Mouse (Mus musculus) cortical plate, adult 2 months (tissue): ENCODE data around the gene Traf5. TPM values are rescaled to one million over a fixed set of nuclear protein-coding genes. Genes with fewer than 3 reads are reported as not detected.

Source experiments
- H3K27ac ChIP-seq: fragments of 200-500 bp; 2 replicates; pipeline ENCODE4 v1.5.1; 2012; ENCODE audit warnings: low read length, control low read depth, inconsistent platforms; ENCODE audit not compliant: insufficient read depth
- H3K4me1 ChIP-seq: fragments of 200-500 bp; 2 replicates; pipeline ENCODE4 v1.6.1; 2011; ENCODE audit warnings: low read length; ENCODE audit not compliant: control insufficient read depth, insufficient read depth
- H3K4me3 ChIP-seq: fragments of 200-500 bp; 2 replicates; pipeline ENCODE4 v1.5.1; 2011; ENCODE audit warnings: mild to moderate bottlenecking, low read length, control low read depth; ENCODE audit not compliant: insufficient read depth
- CTCF ChIP-seq: fragments of 200-500 bp; IDR thresholded peaks from 2 replicates; pipeline ENCODE4 v1.5.1; 2011; ENCODE audit warnings: mild to moderate bottlenecking, control low read depth, low read length; ENCODE audit not compliant: insufficient read depth; ENCODE audit errors: extremely low read depth
- POLR2A ChIP-seq: fragments of 200-500 bp; IDR thresholded peaks from 2 replicates; pipeline ENCODE4 v1.6.1; 2011; ENCODE audit warnings: mild to moderate bottlenecking, low read length, control low read depth; ENCODE audit not compliant: insufficient read depth; ENCODE audit errors: extremely low read depth
- polyA plus RNA-seq: library from polyadenylated mRNA; depleted of rRNA; stranded (reverse); fragments of >200 nt; gene quantifications from 2 replicates; pipeline ENCODE4 v1.2.3, GENCODE M21; 2012

Traf5 gene
- polyA plus RNA-seq, 1 experiment, result 9.5 TPM

DNA sequence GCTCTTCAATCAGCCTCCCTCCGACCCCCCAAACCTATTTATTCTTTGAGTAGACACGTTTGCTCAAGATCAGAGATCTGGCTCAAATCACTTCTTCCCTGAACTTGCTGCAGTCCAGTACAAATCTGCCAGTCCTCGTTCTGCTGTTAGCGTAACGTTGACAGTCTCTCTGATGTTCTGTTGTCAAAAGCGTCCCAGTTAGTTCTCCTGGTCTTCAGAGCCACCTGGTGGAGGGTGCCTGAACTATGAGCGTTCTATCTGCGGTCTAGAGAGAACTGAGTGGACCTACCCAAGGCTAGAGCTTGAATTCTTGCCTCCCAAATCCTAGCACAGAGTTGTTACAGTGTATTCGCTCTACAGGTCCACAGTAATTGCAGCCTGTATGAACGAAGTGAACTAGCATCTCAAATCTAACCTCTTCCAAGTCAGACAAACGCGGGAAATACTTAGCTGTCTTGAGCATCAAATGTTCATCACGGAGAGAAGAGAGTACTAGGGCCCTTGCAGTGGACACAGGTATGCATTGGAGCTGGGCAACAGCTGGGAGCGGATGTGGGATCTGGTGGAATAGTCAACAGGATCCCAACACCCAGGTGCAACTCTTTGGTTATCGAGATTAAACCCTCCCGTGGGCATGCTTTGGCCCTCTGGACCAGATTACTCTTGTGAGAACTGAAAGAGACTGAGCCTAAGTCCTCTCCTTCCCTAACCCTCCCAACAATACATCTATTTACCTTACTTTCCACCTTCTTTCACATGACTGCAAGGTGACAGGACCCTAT lies 711 bp upstream of the Traf5 start:
- TF ChIP-seq CTCF, result peak; percentile 97
- TF ChIP-seq POLR2A, result no peak
- no peak overlapping the region for H3K27ac ChIP-seq
- H3K4me3 ChIP-seq, result peak overlapping the region; percentile 65
- H3K4me1 ChIP-seq, result no peaks in the 10 kb centered on the region

DNA sequence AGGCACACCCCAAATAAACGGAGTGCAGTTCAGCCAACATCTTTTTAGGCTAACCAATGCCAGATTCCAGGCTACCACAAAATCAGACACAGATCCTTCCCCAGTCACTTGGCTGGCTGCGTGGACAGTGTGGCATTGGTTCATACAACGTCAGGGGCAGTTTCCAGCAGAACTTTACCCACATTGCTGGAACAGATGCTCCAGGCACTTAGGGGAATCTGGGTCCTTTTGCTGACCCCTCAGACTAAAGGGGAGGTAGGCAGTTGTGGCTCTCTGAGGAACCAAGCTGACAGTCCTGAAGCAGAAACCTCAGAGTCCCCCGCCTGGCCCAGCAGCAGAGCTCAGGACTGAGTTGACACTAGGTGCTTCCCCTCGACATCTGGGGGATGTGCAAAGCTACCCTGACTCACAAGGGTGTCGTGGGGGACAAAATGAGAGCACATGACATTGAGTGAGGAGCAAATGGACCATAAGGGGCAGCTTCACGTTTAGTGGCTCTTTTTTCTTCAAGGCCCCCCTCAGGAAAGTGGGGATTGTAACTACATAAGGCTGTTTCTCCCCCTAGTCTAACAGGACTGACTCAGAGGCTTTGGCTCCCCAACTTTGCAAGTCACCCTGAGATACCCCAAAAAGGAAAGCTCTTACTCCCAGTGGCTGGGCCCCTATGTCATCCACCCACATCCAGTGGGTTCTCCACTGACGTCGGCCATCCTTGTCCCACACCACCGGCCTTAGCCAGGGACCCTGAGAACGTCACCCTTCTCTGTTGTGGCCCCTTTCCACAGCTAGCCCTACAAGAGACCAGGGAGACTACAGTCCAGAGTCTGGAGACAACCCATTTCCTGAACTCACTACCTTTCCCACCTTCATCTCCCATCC lies 1.4 kb downstream of the Traf5 start:
- no peaks in the 10 kb centered on the region; the same call in 1 of the 2 replicates for H3K4me1 ChIP-seq
- no peak overlapping the region for H3K27ac ChIP-seq
- peak overlapping the region; percentile 65; the same call in 1 of the 2 replicates for H3K4me3 ChIP-seq
- no peak for TF ChIP-seq CTCF
- no peak for TF ChIP-seq POLR2A

- H3K4me3 ChIP-seq, result no peak overlapping the region
- H3K4me1 ChIP-seq, result no peaks in the 10 kb centered on the region; the same call in 1 of the 2 replicates
- no peak for TF ChIP-seq CTCF
- TF ChIP-seq POLR2A, result no peak
- no peak overlapping the region for H3K27ac ChIP-seq
These were observed 2.1 kb downstream of the Traf5 start for GRCm38 (mm10) chr1:192090281-192090680.

DNA sequence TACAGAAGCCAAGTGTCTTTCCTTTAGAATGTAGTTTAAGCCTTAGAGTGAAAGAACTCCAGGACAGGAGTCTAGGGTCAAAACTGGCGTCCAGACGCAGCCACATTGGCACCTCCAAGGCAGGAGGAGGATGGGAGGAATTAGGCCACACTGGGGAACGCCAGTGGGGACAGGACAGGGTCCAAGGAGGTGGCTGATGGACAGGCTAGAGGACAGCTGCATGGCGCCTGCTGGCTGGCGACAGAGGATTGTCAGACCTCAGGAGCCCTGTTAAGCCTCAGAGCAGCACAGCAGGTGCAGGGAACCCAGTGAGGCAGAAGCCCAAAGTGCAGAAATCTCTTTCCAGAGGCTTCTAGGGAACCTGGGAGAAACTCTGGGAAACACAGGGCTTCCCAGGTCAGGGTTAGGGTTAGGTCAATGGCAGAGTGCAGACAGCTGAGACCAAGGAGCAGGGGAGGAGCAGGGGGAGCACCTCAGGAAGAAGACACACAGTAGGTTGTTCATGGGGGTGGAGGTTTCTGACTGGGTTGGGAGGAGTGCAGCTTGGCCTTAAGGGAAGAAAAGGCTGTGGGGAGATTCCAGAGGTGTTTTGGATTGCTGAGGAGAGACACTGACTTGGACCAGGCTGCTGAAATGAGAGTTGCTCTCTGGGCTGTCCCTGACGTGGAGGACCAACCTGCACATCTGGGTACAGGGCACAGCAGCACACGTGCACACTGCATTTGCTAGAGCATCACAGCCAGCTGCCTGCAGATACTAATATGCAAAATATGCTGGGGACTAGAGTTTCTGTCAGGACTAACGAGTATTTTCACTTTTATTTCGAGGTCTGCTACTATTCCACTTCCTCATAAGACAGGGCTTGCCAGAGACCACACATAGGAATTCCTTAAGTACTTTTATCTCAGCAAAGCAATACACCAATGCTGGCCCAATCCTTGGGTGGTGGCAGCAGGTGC lies 2.9 kb downstream of the Traf5 start:
- Histone ChIP-seq H3K27ac (no peak overlapping the region), H3K4me3 (no peak overlapping the region), H3K4me1 (no peaks in the 10 kb centered on the region; the same call in 1 of the 2 replicates)
- TF ChIP-seq POLR2A (no peak), CTCF (no peak)

- H3K4me1 ChIP-seq, result no peaks in the 10 kb centered on the region; the same call in 1 of the 2 replicates
- TF ChIP-seq CTCF (no peak), POLR2A (no peak)
- no peak overlapping the region for H3K27ac ChIP-seq
- H3K4me3 ChIP-seq, result no peak overlapping the region
These were observed 4.3 kb downstream of the Traf5 start for GRCm38 (mm10) chr1:192088011-192088410.

GRCm38 (mm10) chr1:192087098-192087497 lies 5.3 kb downstream of the Traf5 start:
- TF ChIP-seq POLR2A (no peak), CTCF (no peak)
- no peaks in the 10 kb centered on the region; the same call in 1 of the 2 replicates for H3K4me1 ChIP-seq
- H3K4me3 ChIP-seq, result no peak overlapping the region
- H3K27ac ChIP-seq, result no peak overlapping the region

GRCm38 (mm10) chr1:192086279-192087037 lies 5.9 kb downstream of the Traf5 start:
- no peaks in the 10 kb centered on the region; the same call in 1 of the 2 replicates for H3K4me1 ChIP-seq
- no peak overlapping the region for H3K27ac ChIP-seq
- TF ChIP-seq CTCF, result no peak
- H3K4me3 ChIP-seq, result no peak overlapping the region

DNA sequence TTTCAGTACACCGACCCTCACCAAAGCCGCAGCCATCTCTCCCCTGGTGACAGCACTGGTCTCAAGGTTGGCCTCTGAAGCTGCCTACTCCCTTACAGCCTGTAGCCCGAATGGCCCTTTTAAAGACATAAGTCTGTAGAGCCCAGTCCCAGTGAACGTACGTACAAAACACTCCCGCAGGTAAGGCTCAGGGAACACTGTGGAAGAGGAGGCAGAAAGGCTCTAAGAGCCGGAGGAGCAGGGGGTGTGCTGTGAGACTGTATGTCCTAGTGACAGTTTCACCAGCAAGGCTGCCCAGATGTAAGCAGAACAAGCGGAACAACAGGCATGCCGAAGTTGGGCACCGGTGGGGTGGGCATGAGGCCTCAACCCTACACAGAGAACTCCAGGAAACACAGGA lies 7.1 kb downstream of the Traf5 start:
- Histone ChIP-seq H3K4me1 (no peaks in the 10 kb centered on the region; the same call in 1 of the 2 replicates), H3K27ac (no peak overlapping the region), H3K4me3 (no peak overlapping the region)
- TF ChIP-seq CTCF (no peak), POLR2A (no peak)

DNA sequence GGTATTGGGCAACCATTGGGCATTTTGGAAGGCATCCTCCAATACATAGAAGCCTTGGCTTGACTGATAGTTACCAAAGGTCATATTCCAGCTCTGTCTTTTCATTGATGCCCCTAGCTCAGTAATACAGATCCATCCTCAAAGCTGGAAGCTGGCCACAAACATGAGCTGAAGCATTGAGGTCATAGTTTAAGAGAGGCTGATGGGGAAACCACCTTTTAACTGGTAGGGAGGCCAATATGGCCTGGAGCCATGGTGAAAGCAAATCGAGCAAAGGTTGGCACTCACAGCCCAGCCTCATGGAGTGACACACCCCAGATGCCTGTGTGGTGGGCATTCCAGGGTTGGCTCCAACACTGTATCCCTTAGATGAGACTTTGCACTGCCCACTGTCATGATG lies 9.7 kb downstream of the Traf5 start:
- Histone ChIP-seq H3K4me3 (no peak overlapping the region), H3K4me1 (no peaks in the 10 kb centered on the region; the same call in 1 of the 2 replicates), H3K27ac (no peak overlapping the region)
- no peak for TF ChIP-seq CTCF
- TF ChIP-seq POLR2A, result no peak
